Mouse (Mus musculus) 3T3-L1 (cell line): Measurements from ENCODE around the gene Tspyl2.
"Not testable (repeated sequence)": the region's sequence is repeated elsewhere in the genome, so short reads cannot be mapped to it uniquely, and the experiment has no call there.

ENCODE experiments used
- DNase-seq: peaks from one replicate; pipeline ENCODE4 v3.0.0-alpha.2; 2015; ENCODE audit warnings: low read depth, low spot score

Tspyl2 gene

DNA sequence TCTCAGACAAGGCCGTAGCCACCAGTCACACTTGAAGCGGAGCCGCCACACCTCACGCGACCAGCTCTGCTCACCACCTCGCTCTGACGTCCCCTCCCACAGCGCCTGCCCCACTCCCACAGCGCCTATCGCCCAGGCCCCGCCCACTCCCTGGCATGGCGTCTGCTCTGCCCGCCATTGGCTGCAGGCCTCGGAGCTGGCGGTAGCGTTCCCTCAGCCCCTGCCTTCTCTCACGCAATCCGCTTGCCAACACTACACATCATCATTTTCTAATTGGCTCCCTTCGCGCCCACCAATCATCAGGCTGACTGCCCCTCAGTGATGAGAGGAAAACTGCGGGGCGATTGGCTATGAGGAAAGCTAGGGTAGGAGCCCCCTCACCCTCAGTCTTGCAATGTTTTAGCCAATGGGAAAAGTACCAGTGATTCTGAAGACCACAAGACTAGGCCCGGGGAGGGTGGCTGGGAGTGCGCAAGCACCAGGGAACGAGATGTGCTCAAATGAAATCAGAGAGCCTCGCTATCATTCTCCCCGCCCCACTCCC lies at the start of gene Tspyl2:
Gene Tspyl2, minus strand, starts transcription at position 68 of the 544 bp plus-strand sequence.
- DNase-seq, result peak; percentile 97

DNA sequence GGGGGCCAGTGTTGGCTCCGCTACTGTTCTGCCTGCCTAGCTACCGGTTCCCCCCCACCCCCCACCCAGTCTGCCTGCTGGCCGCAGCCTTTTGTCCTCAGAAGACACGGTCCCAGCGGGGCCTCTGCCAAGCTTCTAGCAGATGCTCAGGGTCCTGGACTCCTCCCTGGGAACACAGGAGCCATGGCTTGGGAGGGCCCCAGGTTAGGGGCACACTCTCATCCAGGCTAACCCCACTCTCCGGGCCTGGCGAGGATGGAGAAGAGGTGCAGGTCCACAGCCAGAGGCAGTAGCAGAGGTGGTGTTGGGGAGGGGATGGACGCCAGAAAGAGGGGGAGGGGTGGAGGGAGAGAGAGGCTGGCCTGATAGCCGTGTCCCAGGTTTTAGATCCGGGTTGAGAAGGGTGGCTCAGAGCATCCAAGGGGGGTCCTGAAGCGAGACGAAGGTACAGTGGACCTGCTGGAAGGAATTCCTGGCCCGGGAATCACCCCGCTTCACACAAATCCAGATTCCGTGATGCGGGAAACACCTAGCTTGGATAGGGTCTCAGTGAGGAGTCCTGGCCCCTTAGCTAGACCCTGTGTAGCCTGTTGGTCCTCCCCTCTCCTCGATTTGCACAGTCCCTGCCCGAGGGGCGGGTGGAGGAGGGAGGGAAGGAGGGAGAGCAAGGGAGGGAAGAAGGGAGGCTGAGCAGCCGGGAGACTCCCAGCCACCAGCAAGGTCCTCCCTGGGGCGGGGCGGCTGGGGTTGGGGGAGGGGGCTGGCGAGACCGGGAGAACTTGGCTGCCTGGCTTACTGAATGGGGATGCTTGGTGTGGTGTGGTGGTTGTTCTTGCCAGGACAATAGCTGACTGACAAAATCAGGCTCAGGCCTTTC lies 26.4 kb upstream of the Tspyl2 start, which contains the start of gene Gpr173:
Gene Gpr173, minus strand, starts transcription at position 308 of the 877 bp plus-strand sequence.
- DNase-seq, result peak; percentile 67

DNA sequence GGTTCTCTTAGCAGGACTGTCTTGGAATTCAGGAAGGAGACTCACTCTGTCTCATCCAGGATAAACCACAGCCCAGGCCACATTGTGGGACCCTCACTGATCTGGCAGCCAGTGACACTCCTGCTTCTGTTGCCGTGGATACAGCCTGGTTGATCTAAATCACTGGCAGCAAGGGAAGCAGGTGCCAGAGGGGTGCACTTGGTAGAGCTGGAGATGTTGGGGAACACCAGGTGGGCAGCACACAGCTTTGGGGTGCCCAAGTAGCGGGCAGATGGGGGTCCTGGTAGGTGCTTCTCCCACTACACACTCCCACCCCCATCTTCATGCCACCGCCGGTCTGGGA lies 25.8 kb upstream of the Tspyl2 start:
- peak; percentile 4 for DNase-seq

DNA sequence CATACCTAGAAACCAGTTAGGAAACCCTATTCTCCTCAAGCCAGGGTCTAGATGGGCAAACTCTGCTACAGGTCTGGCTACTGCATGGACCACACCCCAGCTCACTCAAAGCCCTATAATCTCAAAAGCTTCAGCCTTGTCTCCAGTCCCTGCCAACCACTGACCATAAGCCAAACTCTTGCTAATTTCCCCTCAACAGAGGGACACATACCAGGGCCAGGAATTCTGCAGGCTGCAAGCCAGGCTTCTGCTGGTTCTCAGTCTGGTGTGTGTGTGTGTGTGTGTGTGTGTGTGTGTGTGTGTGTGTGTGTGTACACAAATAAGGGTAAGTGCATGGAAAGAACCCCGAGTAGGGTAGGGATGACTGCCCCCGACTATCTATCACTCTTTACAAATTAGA lies 24.2 kb upstream of the Tspyl2 start:
- DNase-seq, result peak; percentile 45

DNA sequence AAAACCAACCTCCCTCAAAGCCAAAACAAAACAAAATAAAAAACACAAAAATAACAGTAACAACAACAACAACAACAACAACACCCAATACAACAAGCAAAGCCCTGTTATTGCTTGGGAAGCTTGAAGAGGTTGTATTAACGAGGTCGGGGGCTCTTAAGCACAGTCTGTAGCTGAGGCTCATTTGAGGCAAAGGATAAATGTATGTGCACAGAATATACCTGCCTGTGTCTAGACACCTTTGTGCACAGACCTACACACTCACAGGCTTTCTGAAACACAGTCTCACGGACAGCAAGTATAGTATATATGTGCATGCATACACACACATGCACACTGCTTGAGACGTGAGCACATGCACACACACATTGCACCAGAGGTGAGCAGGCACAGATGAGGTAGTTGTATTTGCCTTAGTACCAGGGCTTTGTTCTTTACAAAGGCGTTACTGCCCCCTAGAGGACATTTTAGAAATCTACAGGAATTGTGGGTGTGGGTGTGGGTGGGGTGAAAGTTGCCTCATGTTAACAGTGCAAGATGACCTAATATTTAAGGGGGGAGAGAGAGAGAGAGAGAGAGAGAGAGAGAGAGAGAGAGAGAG lies 10.4 kb upstream of the Tspyl2 start:
- peak; percentile 79 for DNase-seq

DNA sequence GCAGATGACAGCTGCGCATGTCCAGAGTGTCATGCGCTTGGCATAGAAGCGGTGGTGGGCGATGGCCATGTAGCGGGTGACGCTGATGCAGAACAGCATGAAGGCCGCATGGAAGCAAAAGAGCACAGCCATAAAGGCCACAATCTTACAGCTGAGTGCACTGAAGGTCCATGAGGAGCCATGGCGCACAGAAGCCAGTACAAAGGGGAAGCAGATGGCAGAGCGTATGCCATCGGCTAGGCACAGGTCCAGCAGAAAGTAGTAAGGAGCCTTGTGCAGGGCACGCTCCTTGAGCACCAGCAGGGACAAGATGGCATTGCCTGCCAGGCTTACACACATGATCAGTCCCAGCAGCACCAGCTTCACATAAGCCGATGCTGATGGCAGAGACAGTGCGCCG lies 4.8 kb upstream of the Tspyl2 start:
- DNase-seq, result no peak

DNA sequence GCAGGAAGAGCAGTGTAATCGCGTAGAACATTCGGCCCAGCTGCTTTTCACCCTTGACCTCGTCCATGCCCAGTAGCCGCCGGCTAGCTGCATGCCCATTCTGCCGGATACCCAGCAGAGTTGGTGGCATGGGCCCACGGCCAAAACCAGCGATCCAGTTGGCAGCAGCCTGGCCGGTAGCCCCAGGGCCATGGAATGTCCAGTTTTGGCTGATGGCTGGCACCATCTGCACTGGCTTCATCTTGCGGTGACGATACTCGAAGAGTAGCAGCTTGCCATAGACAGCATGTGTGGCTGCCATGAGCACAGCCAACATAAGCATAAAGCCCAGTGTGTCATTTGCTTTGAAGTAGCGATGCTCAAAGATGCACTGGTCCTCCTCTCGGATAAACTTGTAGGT lies 4.4 kb upstream of the Tspyl2 start:
- DNase-seq, result no peak

DNA sequence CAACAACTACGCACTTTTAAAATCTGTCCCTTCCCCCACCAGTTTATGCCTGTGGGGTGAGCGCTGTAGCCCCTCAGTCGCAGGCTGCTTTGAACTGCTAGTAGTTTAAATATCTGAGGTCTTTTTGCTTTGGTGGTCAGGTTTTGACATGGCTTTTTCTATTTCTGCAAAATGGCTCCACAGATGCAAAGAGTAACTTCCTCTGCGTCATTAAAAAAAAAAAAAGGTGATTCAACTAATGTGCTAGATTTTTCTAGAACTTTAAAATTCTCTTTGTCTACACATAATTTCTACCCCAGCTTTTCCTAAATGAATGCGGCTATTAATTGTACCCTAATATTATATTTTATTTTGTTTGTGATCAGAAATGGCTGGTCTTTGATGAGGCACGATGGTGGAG lies 678 bp upstream of the Tspyl2 start:
- no peak for DNase-seq

DNA sequence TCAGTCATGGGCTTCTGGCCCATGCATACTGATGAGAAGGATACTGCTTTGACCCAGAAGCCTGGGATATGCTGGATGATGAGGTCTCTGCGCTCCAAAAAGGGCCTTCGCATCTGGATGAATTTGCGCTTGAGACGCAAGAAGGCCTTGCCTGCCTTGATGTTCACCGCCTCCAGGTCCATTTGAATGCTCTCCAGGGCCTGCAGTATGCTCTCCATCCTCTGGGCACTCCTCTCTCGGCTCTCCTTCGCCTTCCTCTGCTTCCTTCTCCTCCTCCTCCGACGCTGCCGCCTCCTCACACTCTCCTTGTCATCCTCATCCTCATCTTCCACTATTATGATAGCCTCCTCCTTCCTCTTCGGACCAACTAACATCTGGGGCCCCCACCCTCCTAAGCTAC lies 729 bp downstream of the Tspyl2 start:
- peak; percentile 55 for DNase-seq

DNA sequence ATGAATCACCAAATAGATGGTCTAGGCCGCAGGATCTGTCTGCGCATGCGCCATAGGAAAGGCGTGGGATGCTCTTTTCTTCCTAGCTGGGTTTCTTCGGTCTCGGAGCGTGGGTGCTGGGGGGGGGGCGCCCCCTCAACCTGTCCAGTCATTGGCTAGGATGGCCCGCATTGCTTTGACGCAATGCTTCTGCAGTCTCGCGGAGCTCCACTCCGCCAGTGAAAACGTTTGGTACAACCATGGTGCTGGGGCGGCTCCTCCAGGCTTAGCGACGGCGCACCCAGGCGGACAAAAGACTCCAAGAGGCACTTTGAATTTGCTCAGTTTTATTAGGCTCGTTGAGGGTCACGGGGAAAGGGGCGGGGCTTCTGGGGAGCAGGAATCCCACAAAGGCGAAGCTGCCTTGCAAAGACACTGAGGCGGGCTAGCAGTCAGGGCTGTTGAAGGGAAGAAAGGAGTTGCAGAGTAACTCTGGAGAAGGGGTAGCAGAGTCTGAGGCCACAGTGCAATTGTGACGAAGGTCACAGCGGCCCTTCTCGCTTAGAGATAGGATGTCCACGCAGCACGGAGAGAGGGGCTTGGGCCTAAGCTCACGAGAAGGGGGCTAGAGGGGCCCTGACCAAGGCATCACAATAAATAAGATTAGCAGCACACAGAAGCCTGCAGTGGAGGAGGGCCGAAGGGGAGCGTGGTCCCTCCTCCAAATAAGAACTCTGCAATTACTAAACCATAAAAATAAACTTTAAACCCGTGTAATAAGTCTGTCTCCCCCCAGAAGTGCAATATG lies 5.5 kb downstream of the Tspyl2 start:
- peak; percentile 96 for DNase-seq

DNA sequence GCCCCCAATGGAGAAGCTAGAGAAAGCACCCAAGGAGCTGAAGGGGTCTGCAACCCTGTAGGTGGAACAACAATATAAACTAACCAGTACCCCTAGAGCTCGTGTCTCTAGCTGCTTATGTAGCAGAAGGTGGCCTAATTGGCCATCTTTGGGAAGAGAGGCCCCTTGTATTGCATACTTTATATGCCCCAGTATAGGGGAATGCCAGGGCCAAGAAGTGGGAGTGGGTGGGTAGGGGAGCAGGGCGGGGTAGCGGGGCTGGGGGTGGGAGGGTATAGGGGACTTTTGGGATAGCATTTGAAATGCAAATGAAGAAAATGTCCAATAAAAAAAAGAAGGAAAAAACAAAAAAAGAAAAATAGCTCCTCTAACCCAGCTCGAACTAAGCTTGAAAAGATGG lies 6.1 kb downstream of the Tspyl2 start:
- DNase-seq, result not testable (repeated sequence)

DNA sequence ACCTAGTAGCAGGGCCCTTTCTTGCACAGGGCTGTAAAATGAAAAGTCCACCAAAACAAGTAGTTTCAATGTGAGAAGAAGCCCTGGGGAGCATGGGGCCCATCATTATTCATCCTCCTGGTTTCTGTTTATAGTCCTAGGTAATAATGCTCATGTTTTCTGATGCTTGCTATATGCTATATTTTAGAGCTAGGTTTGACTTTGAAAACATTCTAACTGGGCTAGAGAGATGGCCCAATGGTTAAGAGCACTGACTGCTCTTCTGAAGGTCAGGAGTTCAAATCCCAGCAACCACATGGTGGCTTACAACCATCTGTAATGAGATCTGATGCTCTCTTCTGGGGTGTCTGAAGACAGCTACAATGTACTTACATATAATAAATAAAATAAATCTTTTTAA lies 12.8 kb downstream of the Tspyl2 start:
- DNase-seq, result not testable (repeated sequence)

DNA sequence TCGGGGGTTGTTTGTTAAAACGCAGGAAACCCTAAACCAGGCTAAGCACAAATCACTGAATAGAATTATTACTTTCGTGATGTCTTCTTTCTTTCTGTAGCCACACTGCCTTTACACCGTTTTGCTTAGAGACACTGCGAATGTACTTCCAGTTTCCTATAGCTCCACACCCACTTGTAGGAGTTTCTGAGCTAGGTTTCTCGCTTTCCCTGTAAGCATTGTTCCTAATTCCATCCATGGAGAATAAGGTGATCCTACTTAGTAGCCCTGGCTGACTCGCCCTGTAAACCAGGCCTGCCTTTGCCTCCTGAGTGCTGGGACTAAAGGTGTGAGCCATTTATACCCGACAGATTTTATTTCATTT lies 14.6 kb downstream of the Tspyl2 start:
- no peak for DNase-seq

DNA sequence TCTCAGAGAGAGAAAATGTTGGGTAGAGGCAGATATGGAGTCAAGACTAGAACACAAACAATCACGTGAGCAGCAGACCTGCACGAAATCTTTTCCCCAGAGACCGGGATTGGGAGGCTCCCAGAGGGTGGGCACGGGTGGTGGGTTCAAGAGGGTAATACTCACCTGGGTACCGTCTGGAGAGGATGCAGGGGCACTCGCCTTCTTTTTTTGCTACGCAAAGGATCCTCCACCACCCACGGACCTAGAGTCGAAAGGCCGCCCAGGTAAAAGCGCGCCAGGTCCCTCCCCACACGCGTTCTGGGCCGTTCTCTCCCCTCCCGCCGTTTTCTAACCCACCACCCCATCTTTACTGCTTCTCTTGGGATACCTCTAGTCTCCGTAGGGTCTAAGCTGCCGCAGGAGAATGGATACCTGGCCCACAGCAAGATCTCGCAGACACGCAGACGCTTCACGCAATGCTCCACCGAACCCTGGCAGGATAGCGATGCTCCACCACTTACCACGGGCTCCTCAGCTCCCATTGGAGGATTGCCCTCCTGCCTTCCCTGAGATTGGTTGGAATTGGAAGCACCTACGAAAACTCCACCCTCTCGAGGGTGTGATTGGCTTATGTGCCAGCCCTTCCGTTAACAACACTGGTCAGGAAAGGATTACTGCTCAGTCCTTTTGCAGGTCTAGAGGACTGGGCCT lies 15.1 kb downstream of the Tspyl2 start, which contains the start of gene Kantr:
Gene Kantr, minus strand, starts transcription at position 500 of the 693 bp plus-strand sequence.
- DNase-seq, result peak; percentile 94

DNA sequence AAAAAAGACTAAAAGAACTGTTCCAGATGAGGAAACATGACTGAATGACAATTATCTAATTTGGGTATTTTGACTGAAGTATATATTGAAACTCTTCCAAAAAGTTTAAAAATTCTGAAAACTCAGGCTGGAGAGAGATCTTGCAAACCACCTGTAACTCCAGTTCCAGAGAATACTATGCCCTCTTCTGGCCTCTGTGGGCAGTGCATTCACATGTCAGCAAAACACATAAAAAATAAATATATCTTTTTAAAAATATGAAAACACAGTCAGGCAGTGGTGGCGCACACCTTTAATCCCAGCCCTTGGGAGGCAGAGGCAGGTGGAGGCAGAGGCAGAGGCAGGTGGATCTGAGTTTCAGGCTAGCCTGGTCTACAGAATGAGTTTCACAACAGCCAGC lies 18.6 kb downstream of the Tspyl2 start:
- DNase-seq, result peak; percentile 43

DNA sequence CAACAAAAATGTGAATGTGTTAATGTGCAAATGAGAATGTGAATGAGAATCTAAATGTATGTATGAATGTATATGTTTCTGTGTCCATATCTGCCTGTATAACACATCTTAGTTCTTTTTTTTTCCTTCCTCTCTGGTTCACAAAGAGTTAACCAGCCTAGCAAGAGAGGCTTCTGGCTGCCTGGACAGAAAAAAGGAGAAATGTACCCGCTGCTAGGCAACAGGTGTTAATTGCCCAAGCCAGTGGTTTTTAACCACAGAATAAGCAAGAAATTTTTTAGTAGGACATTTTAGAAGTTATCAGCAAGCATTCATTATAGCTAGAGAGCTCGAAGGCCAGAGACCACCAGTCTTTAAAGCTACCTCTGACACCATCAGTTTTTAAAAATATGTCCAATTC lies 19.4 kb downstream of the Tspyl2 start:
- no peak for DNase-seq

DNA sequence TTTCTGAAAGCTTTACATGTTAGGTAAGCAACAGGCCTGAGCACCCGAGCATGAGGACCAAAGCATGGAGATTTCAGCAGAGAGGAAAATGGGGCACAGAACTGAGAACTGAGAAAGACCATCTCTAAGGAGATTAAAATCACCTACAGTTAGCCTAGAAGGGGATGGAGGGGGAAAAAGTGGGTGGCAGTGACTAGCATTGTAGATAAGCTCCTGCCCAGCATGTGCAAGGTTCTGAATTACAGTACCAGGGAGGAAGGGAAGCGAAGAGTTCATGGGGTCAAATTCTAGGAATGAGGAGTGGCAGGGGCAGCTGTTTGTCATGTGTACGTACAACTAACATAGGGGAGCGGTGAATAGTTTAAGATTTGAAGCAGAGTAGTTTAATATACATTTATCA lies 21.7 kb downstream of the Tspyl2 start:
- DNase-seq, result no peak

DNA sequence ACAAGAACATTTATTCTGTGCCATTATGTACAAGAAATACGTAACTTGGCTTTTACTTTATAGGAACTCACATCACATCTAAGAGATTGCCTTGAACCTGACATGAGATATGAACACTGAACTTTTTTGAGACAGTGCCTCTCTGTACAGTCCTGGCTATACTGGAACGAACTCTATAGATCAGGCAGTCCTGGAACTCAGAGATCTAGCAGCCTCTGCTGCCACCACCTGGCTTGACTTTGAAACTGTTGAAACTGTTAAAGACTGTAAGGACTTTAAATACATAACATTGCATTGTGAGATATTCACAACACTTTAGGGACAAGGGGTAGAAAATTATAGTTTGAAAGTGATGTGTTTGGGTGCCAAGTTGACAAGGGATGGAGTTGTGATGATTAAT lies 34.3 kb downstream of the Tspyl2 start:
- DNase-seq, result peak; percentile 58

DNA sequence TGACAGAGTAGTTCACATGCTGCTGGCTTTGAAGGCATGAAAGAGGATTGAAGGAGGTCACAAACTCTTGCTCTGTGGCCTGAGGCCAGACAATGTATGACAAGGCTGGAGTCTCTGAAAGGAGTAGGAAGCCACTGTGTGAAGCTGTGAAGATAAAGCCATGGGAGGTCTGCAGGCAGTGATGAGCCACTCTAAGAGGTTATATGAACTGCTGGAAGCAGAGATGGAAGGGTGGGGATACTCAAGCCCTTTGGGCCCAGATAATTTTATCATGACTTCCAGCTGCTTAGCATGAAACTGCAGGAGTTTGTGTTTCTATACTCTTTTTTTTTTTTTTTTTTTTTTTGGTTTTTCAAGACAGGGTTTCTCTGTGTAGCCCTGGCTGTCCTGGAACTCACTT lies 34.9 kb downstream of the Tspyl2 start:
- no peak for DNase-seq

DNA sequence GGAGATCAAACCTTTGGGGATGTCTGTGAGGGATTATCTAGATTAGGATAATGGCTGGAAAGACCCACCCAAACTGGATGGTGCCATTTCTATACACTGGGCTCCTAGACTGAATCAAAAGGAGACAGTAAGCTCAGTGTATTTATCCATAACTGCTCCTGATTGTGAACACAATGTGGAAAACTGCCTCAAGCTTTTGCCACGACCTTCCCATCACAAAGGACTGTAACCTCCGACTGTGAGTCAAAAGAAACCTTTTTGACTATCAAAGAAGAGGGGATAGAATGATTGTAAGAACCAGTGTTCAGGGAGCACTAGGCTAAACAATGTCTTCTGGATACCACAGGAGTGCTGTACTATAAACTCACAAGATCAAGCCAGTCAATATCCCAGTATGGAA lies 36.0 kb downstream of the Tspyl2 start:
- no peak for DNase-seq

DNA sequence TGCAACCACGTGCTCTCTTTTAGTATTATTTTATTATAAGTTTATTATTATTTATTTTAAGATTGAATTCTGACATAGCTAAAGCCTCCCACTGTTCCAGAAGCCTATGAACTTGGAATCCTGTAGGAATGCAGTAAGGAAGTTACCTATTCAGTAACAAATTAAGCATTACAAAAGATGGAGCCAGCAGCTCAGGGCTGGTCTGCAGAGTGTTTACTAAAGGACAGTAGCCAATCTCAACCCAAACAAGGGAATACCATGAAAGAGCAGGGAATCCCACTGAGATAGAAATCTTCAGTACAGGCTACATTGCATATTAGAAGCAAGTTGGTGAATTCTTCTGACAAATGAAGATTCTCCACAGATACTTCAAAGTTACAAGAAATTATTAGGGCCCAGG lies 55.2 kb downstream of the Tspyl2 start:
- DNase-seq, result not testable (repeated sequence)
